Mouse (Mus musculus) midbrain, postnatal 0 days (tissue): Measurements from ENCODE around the gene Dyrk4. TPM values are rescaled to one million over a fixed set of nuclear protein-coding genes. Genes with fewer than 3 reads are reported as not detected.
A peak's percentile ranks its signal among the peaks of the same experiment; 100 is the strongest.

ENCODE experiments used
- ATAC-seq: fragments of 200-750 bp; cut with Nextera tagmentation; 2 replicates; pipeline ENCODE4 v1.8.0; 2017; ENCODE audit warnings: moderate number of reproducible peaks, mild to moderate bottlenecking, moderate TSS enrichment, moderate library complexity; ENCODE audit not compliant: low FRiP score
- DNase-seq: peaks from one replicate; pipeline ENCODE4 v3.0.0-alpha.2; 2015; ENCODE audit warnings: low spot score
- H3K27ac ChIP-seq: fragments of 300-500 bp; sonication (generic); 2 replicates; pipeline ENCODE4 v1.5.1; 2014; ENCODE audit warnings: low read depth, mild to moderate bottlenecking, low read length, mixed read lengths
- H3K27me3 ChIP-seq: fragments of 300-500 bp; sonication (generic); 2 replicates; pipeline ENCODE4 v1.6.1; 2014; ENCODE audit warnings: low read length, control low read depth, mixed read lengths; ENCODE audit not compliant: insufficient read depth
- H3K36me3 ChIP-seq: fragments of 300-500 bp; sonication (generic); 2 replicates; pipeline ENCODE4 v1.6.1; 2014; ENCODE audit warnings: low read length, control low read depth, mixed read lengths; ENCODE audit not compliant: insufficient read depth
- H3K4me1 ChIP-seq: fragments of 300-500 bp; sonication (generic); 2 replicates; pipeline ENCODE4 v1.6.1; 2014; ENCODE audit warnings: mild to moderate bottlenecking, control low read depth, antibody characterized with exemption, low read length, mixed read lengths; ENCODE audit not compliant: insufficient read depth
- H3K4me2 ChIP-seq: fragments of 300-500 bp; sonication (generic); 2 replicates; pipeline ENCODE4 v1.6.1; 2014; ENCODE audit warnings: low read depth, mild to moderate bottlenecking, low read length, mixed read lengths; ENCODE audit not compliant: poor library complexity, severe bottlenecking
- H3K4me3 ChIP-seq: fragments of 300-500 bp; sonication (generic); 2 replicates; pipeline ENCODE4 v1.5.1; 2014; ENCODE audit warnings: low read depth, mild to moderate bottlenecking, low read length, moderate library complexity
- H3K9ac ChIP-seq: fragments of 300-500 bp; sonication (generic); replicated peaks from 2 replicates; pipeline ENCODE4 v1.6.1; 2014; ENCODE audit warnings: mild to moderate bottlenecking, low read length, moderate library complexity, mixed read lengths; ENCODE audit not compliant: poor library complexity, severe bottlenecking
- H3K9me3 ChIP-seq: fragments of 300-500 bp; sonication (generic); 2 replicates; pipeline ENCODE4 v1.6.1; 2016; ENCODE audit warnings: low read length, control low read depth
- CTCF ChIP-seq: IDR thresholded peaks from 2 replicates; pipeline ENCODE4 v1.5.1; 2016; ENCODE audit warnings: antibody characterized with exemption, mild to moderate bottlenecking
- WGBS: fragments of 180-500 bp; shearing (Covaris S2); extraction: QIAGEN DNeasy Blood & Tissue Kit; methylation state at CpG from one replicate; pipeline ENCODE4 v1.1.7; 2014; 5-methylcytosine and 5-hydroxymethylcytosine counted together
- polyA plus RNA-seq: library from polyadenylated mRNA; unstranded; fragments of >200 nt; fragmentation: Nextera tagmentation; extraction: Ambion mirVana; gene quantifications from 2 replicates; pipeline ENCODE4 v1.2.1, GENCODE M21; 2015
- total RNA-seq: library from RNA; depleted of rRNA; stranded (reverse); fragments of >200 nt; gene quantifications from 2 replicates; pipeline ENCODE4 v1.2.3, GENCODE M21; 2014; rRNA removed

Dyrk4 gene
- total RNA-seq: not detected in 2 replicates
- 0.07 and 0.12 TPM in 2 replicates for polyA plus RNA-seq

DNA sequence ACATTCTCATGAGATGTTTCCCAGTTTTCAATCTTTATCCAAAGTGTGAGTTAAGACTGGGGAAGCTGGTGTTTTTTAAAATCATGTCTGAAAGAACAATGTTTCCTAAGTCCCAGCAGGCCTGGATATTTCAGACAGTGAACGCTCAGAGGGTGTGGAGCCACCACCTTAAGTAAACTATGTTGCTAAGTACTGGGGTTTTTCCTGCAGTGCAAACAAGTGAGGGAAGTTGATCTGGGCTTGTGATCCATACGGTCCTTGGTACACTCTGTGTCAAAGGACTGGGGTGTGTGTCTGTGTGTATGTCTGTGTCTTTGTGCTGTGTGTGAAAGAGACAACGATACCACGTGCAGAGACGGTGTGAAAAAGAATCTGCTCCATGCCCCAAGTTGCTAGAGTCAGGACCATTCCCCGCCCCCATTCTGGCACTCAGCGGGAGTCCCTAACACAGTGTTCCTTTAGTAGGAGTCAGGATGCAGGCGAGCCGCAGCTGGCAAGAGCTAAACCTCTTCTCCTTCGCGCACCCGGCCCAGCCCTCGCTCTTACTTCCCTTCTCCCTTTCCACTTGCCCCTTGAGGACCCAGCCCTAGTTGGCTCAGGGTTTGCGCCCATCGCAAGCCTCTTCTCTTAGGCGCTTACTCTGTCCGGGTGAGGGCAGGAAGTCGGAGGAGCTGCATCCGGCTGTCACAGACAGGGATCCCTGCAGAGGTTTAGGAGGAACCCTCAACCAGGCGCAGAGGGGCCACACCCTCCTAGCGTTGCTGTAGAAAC lies at the start of gene Dyrk4:
Gene Dyrk4, minus strand, starts transcription at position 729 of the 771 bp plus-strand sequence.
- Histone ChIP-seq H3K36me3 (peaks cover 19% of the 10 kb centered on the region; the same call in 1 of the 2 replicates), H3K4me2 (peak within 1 kb of the TSS; percentile 33), H3K27ac (no peak within 1 kb of the TSS), H3K4me3 (no peak within 1 kb of the TSS), H3K9ac (0 out of 2 replicates have a peak within 1 kb of the TSS, but pooled peaks have one; percentile 29), H3K27me3 (no peaks in the 10 kb centered on the region), H3K4me1 (no peaks in the 10 kb centered on the region), H3K9me3 (no peaks in the 10 kb centered on the region)
- no peak for TF ChIP-seq CTCF
- peak; percentile 15 for DNase-seq
- 8% methylated on average over 18 of the region's 21 CpGs for WGBS
- no peak for ATAC-seq

DNA sequence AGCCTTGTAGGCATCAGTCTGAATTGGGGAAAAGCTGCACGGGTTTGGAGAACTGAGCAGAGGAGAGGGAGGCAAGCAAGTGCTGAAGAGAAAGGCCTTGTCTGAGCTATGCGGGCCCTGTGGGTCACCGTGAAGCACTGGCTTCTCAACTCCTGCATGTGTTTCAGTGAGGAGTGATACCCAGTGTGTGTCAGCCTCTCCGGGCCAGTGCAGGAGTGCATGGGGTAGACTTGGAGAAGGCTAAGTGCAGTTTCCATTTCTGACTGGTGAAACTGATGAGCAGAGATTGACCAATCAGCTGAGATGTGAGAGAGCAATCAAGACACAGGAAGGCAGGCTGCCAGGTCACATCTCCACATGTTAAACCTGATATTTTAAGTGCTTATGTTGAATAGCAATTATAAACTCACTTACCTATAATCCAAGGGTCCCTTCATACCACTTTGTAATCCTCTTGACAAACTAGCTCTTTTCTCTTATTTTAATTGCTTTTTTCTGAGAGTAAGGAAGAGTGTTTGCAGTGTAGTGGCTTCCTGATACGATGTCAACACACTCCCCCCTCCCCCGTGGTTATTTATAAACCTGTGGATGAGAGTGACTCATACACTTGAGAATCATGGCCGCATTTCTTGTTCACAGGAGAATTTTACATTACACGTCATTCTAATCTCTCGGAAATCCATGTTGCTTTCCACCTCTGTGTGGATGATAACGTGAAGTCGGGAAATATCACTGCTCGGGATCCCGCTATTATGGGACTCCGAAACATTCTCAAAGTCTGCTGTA lies 44.8 kb upstream of the Dyrk4 start:
- Histone ChIP-seq H3K4me2 (no peak overlapping the region), H3K9me3 (no peaks in the 10 kb centered on the region), H3K27me3 (no peaks in the 10 kb centered on the region), H3K9ac (no peak overlapping the region), H3K36me3 (peaks cover 29% of the 10 kb centered on the region), H3K4me3 (no peak overlapping the region), H3K4me1 (no peaks in the 10 kb centered on the region), H3K27ac (no peak overlapping the region)
- WGBS: 91% methylated on average over 14 of the region's 14 CpGs
- no peak for TF ChIP-seq CTCF
- ATAC-seq (no peak), DNase-seq (no peak)

DNA sequence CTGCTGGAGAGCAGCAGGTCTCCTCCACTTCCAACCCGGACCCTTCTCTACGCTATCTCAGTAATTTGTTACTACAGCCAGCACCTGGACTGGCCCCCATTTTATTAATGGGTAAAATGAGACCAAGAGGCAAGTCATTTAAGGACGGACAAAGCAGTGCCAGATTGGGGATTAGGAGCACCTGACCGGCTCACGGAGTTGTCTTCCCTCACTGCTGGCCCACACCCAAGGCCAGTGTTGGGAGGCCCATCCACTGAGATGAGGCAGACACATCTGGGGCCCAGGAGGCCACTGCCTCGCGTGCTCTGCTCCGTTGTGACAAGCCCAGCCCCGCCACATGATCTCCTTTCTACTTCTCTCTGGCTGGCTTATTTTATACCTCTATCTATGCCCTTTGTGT lies 41.8 kb upstream of the Dyrk4 start:
- H3K9me3 ChIP-seq: no peaks in the 10 kb centered on the region
- TF ChIP-seq CTCF: no peak
- H3K27me3 ChIP-seq: no peaks in the 10 kb centered on the region
- H3K4me2 ChIP-seq: no peak overlapping the region
- peaks cover 31% of the 10 kb centered on the region for H3K36me3 ChIP-seq
- no peak overlapping the region for H3K27ac ChIP-seq
- WGBS: 95% methylated on average over 9 of the region's 9 CpGs
- ATAC-seq (no peak), DNase-seq (no peak)
- no peak overlapping the region for H3K4me3 ChIP-seq
- H3K9ac ChIP-seq: no peak overlapping the region
- H3K4me1 ChIP-seq: no peaks in the 10 kb centered on the region

DNA sequence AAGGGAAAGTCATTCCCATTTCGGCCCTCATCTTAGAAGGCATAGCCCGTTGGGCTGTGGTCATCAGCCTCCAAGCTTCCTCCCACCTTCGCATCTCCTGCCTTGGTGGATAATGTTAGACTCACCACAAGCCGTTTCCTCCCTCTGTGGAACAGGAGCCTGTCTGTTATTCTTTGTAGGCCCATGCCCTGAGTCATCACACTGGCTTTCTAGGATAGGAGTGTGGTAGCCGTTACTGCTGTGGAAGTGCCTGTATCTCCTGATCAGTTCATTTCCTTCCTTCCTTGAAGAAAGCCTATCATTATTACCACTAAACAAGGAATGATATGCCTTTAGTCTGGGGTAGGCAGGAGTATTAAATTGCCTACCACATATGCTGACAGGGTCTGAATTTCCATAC lies 41.1 kb upstream of the Dyrk4 start:
- ATAC-seq: no peak
- 96% methylated on average over 5 of the region's 5 CpGs for WGBS
- H3K27me3 ChIP-seq: no peaks in the 10 kb centered on the region

DNA sequence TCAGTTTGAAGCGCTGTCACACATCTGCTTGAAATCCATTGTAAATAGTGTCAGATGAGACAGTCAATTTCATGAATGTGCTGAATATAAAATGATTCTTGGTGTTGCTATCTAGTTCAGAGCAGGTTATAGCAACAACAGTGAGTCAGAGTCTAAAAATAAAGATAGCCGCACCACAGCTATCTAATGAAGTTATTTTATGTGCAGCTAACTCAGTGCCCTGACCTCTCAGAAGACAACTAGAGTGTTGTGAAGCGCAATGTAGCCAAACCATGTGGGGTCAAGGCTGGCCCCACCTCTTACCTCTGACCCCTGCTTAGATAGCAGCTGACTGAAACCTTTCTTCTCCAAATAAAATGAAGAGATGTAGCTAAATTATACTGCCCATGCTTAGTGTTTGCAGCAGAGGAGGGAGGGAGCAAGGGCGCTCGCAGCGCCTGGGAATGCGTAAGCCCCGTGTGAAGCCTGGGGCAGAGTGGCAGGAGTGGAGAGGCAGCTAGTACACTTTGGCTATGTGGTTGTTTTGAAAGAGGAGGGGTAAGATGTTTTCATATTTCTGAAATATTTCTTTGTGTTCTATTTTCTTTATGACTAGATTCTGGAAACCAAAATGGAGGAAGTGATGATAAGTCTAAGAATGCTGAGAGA lies 39.9 kb upstream of the Dyrk4 start:
- Histone ChIP-seq H3K27me3 (no peaks in the 10 kb centered on the region), H3K4me1 (no peaks in the 10 kb centered on the region), H3K4me2 (no peak overlapping the region), H3K27ac (no peak overlapping the region), H3K36me3 (peaks cover 34% of the 10 kb centered on the region), H3K4me3 (no peak overlapping the region), H3K9ac (no peak overlapping the region), H3K9me3 (no peaks in the 10 kb centered on the region)
- 93% methylated on average over 8 of the region's 8 CpGs for WGBS
- DNase-seq: no peak
- TF ChIP-seq CTCF: no peak
- ATAC-seq: no peak

More for the DNA sequence above, 41.1 kb upstream of the Dyrk4 start:
- no peaks in the 10 kb centered on the region for H3K9me3 ChIP-seq
- no peak overlapping the region for H3K4me2 ChIP-seq
- no peak for DNase-seq
- no peak overlapping the region for H3K27ac ChIP-seq
- H3K4me1 ChIP-seq: no peaks in the 10 kb centered on the region
- TF ChIP-seq CTCF: no peak
- H3K36me3 ChIP-seq: peaks cover 30% of the 10 kb centered on the region
- no peak overlapping the region for H3K4me3 ChIP-seq
- H3K9ac ChIP-seq: no peak overlapping the region
